Mouse (Mus musculus): ENCODE results near the gene Edf1. TPM values are rescaled to one million over a fixed set of nuclear protein-coding genes. Genes with fewer than 3 reads are reported as not detected.
"Not testable (repeated sequence)": the region's sequence is repeated elsewhere in the genome, so short reads cannot be mapped to it uniquely, and the experiment has no call there.

Edf1 gene
- polyA plus RNA-seq, 1 experiment from 2014 or later: 366 TPM

DNA sequence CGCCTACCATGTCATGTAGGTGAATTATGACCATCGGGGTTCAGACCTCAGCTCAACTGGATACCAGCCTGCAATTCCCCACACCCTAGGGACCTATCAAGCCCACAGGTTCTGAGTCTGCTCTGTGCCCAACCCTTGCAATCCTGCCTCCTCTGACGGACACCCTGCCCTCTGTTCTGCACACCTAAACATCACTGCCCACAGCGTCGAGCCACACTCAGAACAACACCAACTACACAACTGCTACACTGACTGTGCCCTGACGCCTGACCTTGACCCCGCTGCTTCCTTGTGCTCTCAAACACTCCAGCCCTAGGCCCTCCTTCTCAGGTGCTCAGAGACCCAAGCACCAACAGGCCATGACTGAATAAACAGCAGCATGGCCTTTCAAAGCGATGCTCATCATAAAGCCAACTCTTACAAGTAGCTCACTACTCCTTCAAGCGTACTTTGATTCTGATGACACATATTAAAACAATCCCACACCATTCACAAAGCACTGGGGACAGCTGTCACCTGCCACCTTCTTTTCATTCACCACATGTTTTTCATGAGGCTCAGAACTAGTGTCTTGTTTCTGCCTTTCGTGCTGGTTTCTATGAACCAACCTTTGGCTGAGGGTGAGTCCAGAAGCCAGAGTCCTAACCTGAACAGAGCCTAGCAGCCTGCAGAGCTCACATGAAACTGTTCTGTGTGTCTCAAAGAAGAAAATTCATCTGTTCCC is 15.8 kb upstream of the Edf1 start:
- Histone ChIP-seq H3K4me1 (replicated peaks; ENCODE audit: control insufficient read depth, insufficient read depth, low read length) (0 out of 2 replicates have a peak, but pooled peaks cover 6% of the 10 kb centered on the region), H3K27ac (no peak overlapping the region), H3K27me3 (ENCODE audit: control insufficient read depth, insufficient read depth, low read length) (no peaks in the 10 kb centered on the region), H3K9ac (no peak overlapping the region), H3K9me3 (ENCODE audit: control insufficient read depth, low read length) (no peaks in the 10 kb centered on the region), H3K4me3 (replicated peaks; ENCODE audit: low read length) (no peak overlapping the region), H3K36me3 (replicated peaks; ENCODE audit: control insufficient read depth, insufficient read depth) (peaks cover 13% of the 10 kb centered on the region; the same call in 1 of the 2 replicates), H3K4me2 (replicated peaks) (no peak overlapping the region)
- WGBS: 90% methylated on average over 10 of the region's 10 CpGs
- DNase-seq (ENCODE audit: low spot score) (no peak), ATAC-seq (ENCODE audit: low FRiP score) (no peak)

DNA sequence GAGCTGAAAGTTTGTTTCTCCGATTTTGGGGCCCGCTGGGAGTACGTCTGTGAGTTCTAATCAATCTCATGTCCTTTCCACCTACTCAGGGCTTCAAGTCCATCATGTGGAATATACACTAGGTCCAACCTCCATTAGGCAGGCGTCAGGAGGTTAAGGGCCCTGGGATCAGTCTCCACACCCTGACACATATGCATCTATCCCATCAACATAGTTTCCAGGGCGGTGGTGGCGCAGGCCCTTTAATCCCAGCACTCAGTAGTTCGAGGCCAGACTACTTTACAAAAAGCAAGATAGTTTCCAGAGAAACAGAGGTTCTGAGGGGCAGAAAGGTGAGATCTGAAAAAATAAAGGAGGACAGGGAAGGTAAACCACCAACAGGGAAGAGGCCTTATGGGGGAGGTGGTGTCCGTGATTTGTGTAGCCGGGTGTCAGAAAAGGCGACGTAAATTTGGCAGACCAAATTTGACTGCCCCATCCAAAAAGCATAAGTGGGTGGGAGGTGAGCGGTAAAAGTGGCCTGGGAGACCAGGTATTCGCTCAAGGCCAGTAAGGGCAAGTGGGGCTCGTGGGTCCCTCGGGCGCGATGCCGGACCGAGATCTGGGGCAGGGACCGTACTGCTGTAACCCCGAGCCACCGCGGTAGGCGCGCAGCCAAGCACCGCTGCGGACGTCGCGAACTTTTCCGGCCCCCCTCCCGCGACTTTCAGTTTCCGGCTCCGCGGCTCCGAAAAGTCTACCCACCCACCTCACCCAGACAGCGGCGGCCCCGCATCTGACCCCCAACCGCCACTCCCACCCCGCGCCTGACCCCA is 11.4 kb upstream of the Edf1 start:
- peak overlapping the region; percentile 68 for H3K9ac ChIP-seq
- no peaks in the 10 kb centered on the region for H3K36me3 ChIP-seq (replicated peaks; ENCODE audit: control insufficient read depth, insufficient read depth)
- no peaks in the 10 kb centered on the region for H3K9me3 ChIP-seq (ENCODE audit: control insufficient read depth, low read length)
- no peak overlapping the region for H3K27ac ChIP-seq
- H3K27me3 ChIP-seq (ENCODE audit: control insufficient read depth, insufficient read depth, low read length): no peaks in the 10 kb centered on the region
- peak overlapping the region; percentile 65 for H3K4me3 ChIP-seq (replicated peaks; ENCODE audit: low read length)
- DNase-seq (ENCODE audit: low spot score) (no peak), ATAC-seq (ENCODE audit: low FRiP score) (peak; percentile 54)
- WGBS: 11% methylated on average over 37 of the region's 43 CpGs
- peak overlapping the region; percentile 76 for H3K4me2 ChIP-seq (replicated peaks)
- H3K4me1 ChIP-seq (replicated peaks; ENCODE audit: control insufficient read depth, insufficient read depth, low read length): 0 out of 2 replicates have a peak, but pooled peaks cover 6% of the 10 kb centered on the region

DNA sequence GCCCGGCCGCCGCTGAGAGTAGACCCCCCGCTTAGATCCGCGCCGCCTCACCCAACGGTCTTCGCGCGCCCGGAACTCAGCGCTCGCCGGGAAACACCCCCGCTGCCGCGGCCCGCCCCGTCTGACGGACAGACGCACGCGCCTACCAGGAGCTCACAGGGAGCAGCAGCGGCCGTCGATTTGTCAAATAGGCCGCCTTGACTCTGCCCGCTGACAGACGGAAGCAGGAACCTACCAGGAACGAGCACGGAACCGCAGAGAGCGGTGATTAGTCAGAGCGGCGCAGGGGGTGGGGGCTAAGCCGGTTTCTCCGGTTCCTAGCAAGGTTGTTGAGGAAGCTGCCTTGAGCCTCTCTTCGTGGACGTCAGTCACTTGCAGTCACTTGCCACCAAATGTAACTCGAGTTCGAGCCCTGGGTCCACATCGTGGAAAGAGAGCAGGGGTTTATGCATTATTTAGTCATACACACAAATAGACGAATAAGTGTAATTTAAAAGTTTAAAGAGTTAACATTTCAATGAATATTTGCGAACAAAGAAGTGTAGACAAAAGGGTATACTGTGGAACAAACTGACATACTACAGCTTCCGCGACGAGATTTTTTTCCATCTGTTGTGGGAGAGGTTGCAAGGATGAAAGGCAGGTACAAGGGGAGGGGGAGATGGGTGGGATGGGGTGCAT is 10.7 kb upstream of the Edf1 start, which contains the start of gene Traf2:
Gene Traf2, minus strand, starts transcription at position 130 of the 681 bp plus-strand sequence.
- H3K4me3 ChIP-seq (replicated peaks; ENCODE audit: low read length): peak within 1 kb of the TSS; percentile 65
- WGBS: 3% methylated on average over 48 of the region's 48 CpGs
- ATAC-seq (ENCODE audit: low FRiP score) (peak; percentile 100), DNase-seq (ENCODE audit: low spot score) (peak; percentile 97)
- H3K27me3 ChIP-seq (ENCODE audit: control insufficient read depth, insufficient read depth, low read length): no peaks in the 10 kb centered on the region
- peak within 1 kb of the TSS; percentile 76 for H3K4me2 ChIP-seq (replicated peaks)
- H3K9ac ChIP-seq: peak within 1 kb of the TSS; percentile 68
- no peaks in the 10 kb centered on the region for H3K9me3 ChIP-seq (ENCODE audit: control insufficient read depth, low read length)
- H3K27ac ChIP-seq: no peak within 1 kb of the TSS
- H3K4me1 ChIP-seq (replicated peaks; ENCODE audit: control insufficient read depth, insufficient read depth, low read length): 0 out of 2 replicates have a peak, but pooled peaks cover 6% of the 10 kb centered on the region
- no peaks in the 10 kb centered on the region for H3K36me3 ChIP-seq (replicated peaks; ENCODE audit: control insufficient read depth, insufficient read depth)

DNA sequence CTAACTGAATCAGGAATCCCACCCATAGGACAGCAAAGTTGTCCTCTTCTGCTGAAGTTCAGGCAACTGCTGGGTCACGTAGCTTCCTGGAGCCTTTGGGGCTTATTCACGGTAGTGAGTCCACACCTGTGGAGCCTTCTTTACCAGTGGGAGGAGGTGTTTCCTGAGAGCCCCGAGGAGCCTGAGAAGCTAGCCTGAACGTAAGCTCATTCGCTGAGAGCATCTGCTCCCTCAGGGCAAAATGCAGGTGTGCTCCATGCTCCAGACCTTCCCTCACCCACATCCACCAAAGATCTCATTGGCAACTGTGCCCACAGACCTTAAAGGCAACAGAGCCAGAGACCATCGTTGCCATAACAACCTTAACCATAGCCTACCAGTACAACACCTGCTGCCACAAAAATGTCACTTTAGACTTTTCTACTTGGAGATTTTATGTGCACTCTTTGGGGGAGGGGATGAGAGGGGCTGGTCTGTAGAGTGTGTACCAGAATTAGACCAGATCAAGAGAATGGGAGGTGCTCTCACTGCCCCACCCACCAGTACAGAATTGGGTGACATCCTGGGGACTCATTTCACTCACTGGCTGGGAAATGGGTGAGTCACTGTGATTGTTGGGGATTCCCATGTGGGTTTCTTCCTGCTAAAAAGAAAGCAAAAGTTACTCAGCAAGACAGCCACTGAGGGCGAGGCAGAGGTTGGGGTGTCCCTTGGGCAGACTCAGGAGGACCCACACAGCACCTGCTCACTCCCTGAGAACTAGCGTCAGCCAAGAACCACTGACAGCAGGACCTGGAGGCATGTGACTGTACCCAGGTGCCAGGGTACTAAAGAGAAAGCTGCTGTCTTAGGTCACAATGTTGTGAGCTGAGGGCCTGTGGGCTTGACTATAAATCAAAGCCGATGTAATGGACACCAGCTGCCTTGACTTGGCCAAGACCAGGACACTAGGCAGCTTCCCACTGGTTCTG is 8.3 kb upstream of the Edf1 start:
- DNase-seq (ENCODE audit: low spot score) (no peak), ATAC-seq (ENCODE audit: low FRiP score) (no peak)
- H3K4me3 ChIP-seq (replicated peaks; ENCODE audit: low read length): no peak overlapping the region
- no peaks in the 10 kb centered on the region for H3K36me3 ChIP-seq (replicated peaks; ENCODE audit: control insufficient read depth, insufficient read depth)
- H3K9ac ChIP-seq: no peak overlapping the region
- H3K4me2 ChIP-seq (replicated peaks): no peak overlapping the region
- H3K27me3 ChIP-seq (ENCODE audit: control insufficient read depth, insufficient read depth, low read length): no peaks in the 10 kb centered on the region
- no peaks in the 10 kb centered on the region for H3K9me3 ChIP-seq (ENCODE audit: control insufficient read depth, low read length)
- H3K27ac ChIP-seq: no peak overlapping the region
- WGBS: 83% methylated on average over 9 of the region's 9 CpGs
- 0 out of 2 replicates have a peak, but pooled peaks cover 6% of the 10 kb centered on the region for H3K4me1 ChIP-seq (replicated peaks; ENCODE audit: control insufficient read depth, insufficient read depth, low read length)

DNA sequence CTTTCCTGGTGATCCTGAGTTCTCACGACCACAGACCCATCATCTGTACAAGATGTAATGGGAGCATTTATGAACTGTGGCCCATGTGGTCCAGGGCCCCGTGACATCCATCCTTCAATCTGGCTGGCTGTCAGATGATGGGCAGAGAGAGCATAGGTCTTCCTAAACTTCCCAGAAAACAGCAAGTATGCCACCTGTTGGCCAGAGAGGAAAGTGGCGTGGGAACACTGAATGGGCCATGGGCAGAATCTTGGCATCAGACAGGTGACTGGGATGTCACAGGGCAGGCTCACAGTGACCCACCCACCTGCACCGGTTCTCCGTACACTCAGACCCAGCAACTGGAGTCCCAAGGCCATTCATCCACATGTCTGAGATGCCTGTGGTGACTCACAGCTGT is 6.5 kb upstream of the Edf1 start:
- H3K36me3 ChIP-seq (replicated peaks; ENCODE audit: control insufficient read depth, insufficient read depth): no peaks in the 10 kb centered on the region
- no peak overlapping the region for H3K4me3 ChIP-seq (replicated peaks; ENCODE audit: low read length)
- no peaks in the 10 kb centered on the region for H3K9me3 ChIP-seq (ENCODE audit: control insufficient read depth, low read length)
- 35% methylated on average over 5 of the region's 5 CpGs for WGBS
- no peaks in the 10 kb centered on the region for H3K27me3 ChIP-seq (ENCODE audit: control insufficient read depth, insufficient read depth, low read length)
- no peak for ATAC-seq (ENCODE audit: low FRiP score)
- no peak overlapping the region for H3K4me2 ChIP-seq (replicated peaks)
- no peak overlapping the region for H3K27ac ChIP-seq
- no peak for DNase-seq (ENCODE audit: low spot score)
- 0 out of 2 replicates have a peak, but pooled peaks cover 2% of the 10 kb centered on the region for H3K4me1 ChIP-seq (replicated peaks; ENCODE audit: control insufficient read depth, insufficient read depth, low read length)
- no peak overlapping the region for H3K9ac ChIP-seq

DNA sequence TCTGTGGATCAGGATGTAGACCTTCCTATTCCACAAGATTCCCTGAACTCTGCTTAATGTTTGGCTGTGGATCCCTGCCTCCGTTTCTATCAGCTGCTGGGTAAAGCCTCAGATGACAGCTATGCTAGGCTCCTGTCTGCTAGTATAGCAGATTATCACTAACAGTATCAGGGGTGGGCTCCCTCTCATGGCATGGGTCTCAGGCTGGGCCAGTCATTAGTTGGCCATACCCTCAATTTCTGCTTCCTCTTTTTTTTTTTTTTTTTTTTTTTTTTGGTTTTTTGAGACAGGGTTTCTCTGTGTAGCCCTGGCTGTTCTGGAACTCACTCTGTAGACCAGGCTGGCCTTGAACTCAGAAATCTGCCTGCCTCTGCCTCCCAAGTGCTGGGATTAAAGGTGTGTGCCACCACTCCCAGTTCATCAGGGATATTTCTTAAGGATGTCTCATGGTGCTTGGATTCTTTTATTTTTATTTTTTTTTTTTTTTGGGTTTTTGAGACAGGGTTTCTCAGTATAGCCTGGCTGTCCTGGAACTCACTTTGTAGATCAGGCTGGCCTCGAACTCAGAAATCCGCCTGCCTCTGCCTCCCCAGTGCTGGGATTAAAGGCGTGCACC is 4.4 kb upstream of the Edf1 start:
- not testable (repeated sequence) for H3K4me2 ChIP-seq (replicated peaks); H3K4me3 ChIP-seq (replicated peaks; ENCODE audit: low read length); H3K27me3 ChIP-seq (ENCODE audit: control insufficient read depth, insufficient read depth, low read length); H3K9me3 ChIP-seq (ENCODE audit: control insufficient read depth, low read length); ATAC-seq (ENCODE audit: low FRiP score); H3K27ac ChIP-seq; H3K9ac ChIP-seq; H3K4me1 ChIP-seq (replicated peaks; ENCODE audit: control insufficient read depth, insufficient read depth, low read length); DNase-seq (ENCODE audit: low spot score); H3K36me3 ChIP-seq (replicated peaks; ENCODE audit: control insufficient read depth, insufficient read depth)
- WGBS: 91% methylated on average over 4 of the region's 4 CpGs

DNA sequence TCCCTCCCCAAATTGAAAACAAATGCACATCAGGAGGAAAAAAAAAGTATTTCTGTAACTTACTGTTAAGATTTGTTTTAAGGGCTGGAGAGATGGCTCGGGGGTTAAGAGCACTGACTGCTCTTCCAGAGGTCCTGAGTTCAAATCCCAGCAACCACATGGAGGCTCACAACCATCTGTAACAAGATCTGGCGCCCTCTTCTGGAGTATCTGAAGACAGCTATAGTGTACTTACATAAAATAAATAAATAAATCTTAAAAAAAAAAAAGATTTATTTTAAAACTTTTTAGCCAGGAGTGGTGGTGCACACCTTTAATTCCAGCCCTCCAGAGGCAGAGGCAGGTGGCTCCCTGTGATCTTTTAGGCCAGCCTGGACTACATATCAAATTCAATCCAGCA is 2.2 kb upstream of the Edf1 start:
- H3K9me3 ChIP-seq (ENCODE audit: control insufficient read depth, low read length); H3K4me3 ChIP-seq (replicated peaks; ENCODE audit: low read length); H3K4me2 ChIP-seq (replicated peaks); H3K27me3 ChIP-seq (ENCODE audit: control insufficient read depth, insufficient read depth, low read length); H3K36me3 ChIP-seq (replicated peaks; ENCODE audit: control insufficient read depth, insufficient read depth); H3K27ac ChIP-seq; ATAC-seq (ENCODE audit: low FRiP score); H3K9ac ChIP-seq; DNase-seq (ENCODE audit: low spot score): not testable (repeated sequence)
- H3K4me1 ChIP-seq (replicated peaks; ENCODE audit: control insufficient read depth, insufficient read depth, low read length): peaks cover 20% of the 10 kb centered on the region
- 60% methylated on average over 2 of the region's 2 CpGs for WGBS

DNA sequence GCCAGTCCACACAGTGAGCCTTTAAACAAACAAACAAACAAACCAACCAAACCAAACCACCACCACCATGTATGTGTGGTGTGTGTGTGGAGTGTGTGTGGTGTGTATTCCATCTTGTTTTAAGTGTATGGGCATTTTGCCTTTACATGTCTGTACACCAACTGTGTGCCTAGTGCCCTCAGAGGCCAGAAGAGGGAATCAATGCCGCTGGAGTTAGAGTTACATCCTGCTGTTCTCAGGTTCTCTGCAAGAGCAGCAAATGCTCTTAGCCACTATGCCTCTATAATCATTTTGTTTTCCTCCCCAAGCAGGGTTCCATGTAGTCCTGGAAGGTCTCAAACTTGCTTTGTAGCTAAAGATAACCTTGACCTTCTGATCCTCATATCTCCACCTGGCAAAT is 1.4 kb upstream of the Edf1 start:
- H3K4me2 ChIP-seq (replicated peaks): no peak overlapping the region
- H3K4me3 ChIP-seq (replicated peaks; ENCODE audit: low read length): no peak overlapping the region
- ATAC-seq (ENCODE audit: low FRiP score): no peak
- 63% methylated on average over 1 of the region's 1 CpGs for WGBS
- H3K27me3 ChIP-seq (ENCODE audit: control insufficient read depth, insufficient read depth, low read length): no peaks in the 10 kb centered on the region
- H3K9ac ChIP-seq: no peak overlapping the region
- peaks cover 20% of the 10 kb centered on the region for H3K4me1 ChIP-seq (replicated peaks; ENCODE audit: control insufficient read depth, insufficient read depth, low read length)
- no peaks in the 10 kb centered on the region for H3K9me3 ChIP-seq (ENCODE audit: control insufficient read depth, low read length)
- H3K36me3 ChIP-seq (replicated peaks; ENCODE audit: control insufficient read depth, insufficient read depth): peaks cover 14% of the 10 kb centered on the region
- DNase-seq (ENCODE audit: low spot score): no peak
- no peak overlapping the region for H3K27ac ChIP-seq

All from hindbrain, embryonic 14.5 days (tissue).